Mouse (Mus musculus): ENCODE data around the gene Zc3h14.

GRCm38 (mm10) chr12:98746131-98746530, 633 bp upstream of the Zc3h14 start:
- TF ChIP-seq CTCF (IDR thresholded peaks at IDR 0.05; ENCODE audit: borderline replicate concordance, insufficient read depth, low read length), result peak; percentile 64; the same call in 1 of the 2 replicates
- no peak for TF ChIP-seq POLR2A (IDR thresholded peaks at IDR 0.05; ENCODE audit: low read depth, low read length)
